Mouse (Mus musculus): ENCODE data around the gene Arhgap44. TPM values are rescaled to one million over a fixed set of nuclear protein-coding genes. Genes with fewer than 3 reads are reported as not detected.

The Arhgap44 gene
- polyA plus RNA-seq, 1 experiment from 2014 or later: 2.1 TPM

DNA sequence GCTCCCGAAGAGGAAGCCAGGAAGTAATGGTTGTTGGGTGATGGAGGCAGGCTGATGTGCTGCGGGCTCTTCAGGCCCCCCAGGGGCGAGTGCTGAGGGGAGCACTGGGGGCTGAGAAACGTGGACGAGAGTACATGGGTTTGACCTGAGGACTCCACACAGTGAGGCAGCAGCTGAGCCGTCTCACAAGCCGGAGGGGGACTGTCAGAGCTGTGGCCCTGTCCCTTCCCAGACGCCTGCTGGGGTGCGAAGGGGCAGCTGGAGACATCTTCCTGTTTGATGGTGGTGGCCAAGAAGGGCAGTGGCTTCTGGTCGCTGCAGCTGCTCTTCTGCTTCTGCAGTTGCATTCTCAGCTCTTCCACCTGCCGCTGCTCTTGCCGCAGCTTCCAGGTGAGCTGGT is 24.2 kb upstream of the Arhgap44 start:
- no peak overlapping the region for H3K4me3 ChIP-seq (ENCODE audit: low read depth, low read length)
- no peak overlapping the region for H3K9ac ChIP-seq (ENCODE audit: low read depth, low read length)
- no peak overlapping the region for H3K27ac ChIP-seq (ENCODE audit: low read depth, low read length)
- H3K9me3 ChIP-seq (ENCODE audit: control insufficient read depth, low read length): no peaks in the 10 kb centered on the region
- no peaks in the 10 kb centered on the region for H3K36me3 ChIP-seq (ENCODE audit: control insufficient read depth, insufficient read depth, low read length)
- H3K4me1 ChIP-seq (replicated peaks; ENCODE audit: control insufficient read depth, insufficient read depth, low read length): no peaks in the 10 kb centered on the region
- ATAC-seq (replicated peaks; ENCODE audit: low FRiP score) (no peak), DNase-seq (ENCODE audit: low spot score) (no peak)
- H3K27me3 ChIP-seq (replicated peaks; ENCODE audit: control insufficient read depth, insufficient read depth, low read length): no peaks in the 10 kb centered on the region
- WGBS: 70% methylated on average over 11 of the region's 12 CpGs
- H3K4me2 ChIP-seq: no peak overlapping the region

DNA sequence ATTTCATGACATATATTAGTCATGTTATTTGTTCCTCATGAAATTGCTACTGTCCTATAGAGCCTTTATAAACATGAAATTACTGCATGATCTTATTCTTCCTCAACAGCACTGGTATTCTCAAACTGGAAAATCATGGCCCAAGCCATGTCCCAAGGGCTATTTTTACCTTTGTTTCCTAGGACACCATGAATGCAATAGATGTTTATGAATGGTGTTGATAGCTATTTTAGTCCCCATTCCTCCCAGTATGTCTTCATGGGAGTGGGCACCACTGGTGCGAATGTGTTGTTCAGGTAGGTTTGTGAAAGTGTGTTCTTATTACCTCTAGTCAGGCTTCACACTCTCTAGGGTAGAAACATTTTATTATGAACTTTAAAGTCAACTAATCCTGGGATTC is 22.4 kb upstream of the Arhgap44 start:
- Histone ChIP-seq H3K36me3 (ENCODE audit: control insufficient read depth, insufficient read depth, low read length) (no peaks in the 10 kb centered on the region), H3K27ac (ENCODE audit: low read depth, low read length) (no peak overlapping the region), H3K4me3 (ENCODE audit: low read depth, low read length) (no peak overlapping the region), H3K9me3 (ENCODE audit: control insufficient read depth, low read length) (no peaks in the 10 kb centered on the region), H3K9ac (ENCODE audit: low read depth, low read length) (no peak overlapping the region), H3K4me1 (replicated peaks; ENCODE audit: control insufficient read depth, insufficient read depth, low read length) (no peaks in the 10 kb centered on the region), H3K4me2 (no peak overlapping the region), H3K27me3 (replicated peaks; ENCODE audit: control insufficient read depth, insufficient read depth, low read length) (no peaks in the 10 kb centered on the region)
- no peak for ATAC-seq (replicated peaks; ENCODE audit: low FRiP score)
- DNase-seq (ENCODE audit: low spot score): no peak
- 91% methylated on average over 1 of the region's 1 CpGs for WGBS

DNA sequence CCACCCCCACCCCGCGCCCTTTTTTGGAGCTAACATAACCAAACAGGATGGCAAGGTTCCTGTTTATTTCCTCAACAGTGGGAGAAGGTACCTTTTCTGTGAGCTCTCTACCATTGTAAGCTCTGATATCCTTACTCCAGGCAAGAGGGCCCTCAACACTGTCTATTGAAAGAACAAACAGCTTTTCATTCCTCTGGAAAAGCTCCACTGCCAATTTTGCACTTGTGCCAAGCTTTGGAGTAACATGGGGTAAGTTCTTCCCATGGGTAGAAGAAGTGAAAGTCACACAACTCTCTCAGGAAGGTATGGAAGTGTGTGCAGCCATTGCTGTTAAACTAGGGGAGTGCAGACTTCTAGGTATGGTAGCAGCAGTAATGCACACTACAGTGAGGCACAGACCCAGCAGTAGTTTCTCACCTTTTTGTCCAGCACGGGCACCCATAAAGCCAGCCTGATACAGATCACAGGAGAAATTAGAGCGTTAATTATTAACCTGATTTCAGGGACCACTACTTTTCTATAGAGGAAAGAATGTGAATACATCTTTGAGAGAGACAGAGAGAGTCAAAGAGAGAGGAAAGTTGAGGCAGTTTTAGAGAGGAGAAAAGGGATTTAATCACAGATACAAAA is 7.5 kb upstream of the Arhgap44 start:
- ATAC-seq (replicated peaks; ENCODE audit: low FRiP score) (no peak), DNase-seq (ENCODE audit: low spot score) (no peak)
- no peaks in the 10 kb centered on the region for H3K27me3 ChIP-seq (replicated peaks; ENCODE audit: control insufficient read depth, insufficient read depth, low read length)
- no peak overlapping the region for H3K4me2 ChIP-seq
- H3K9ac ChIP-seq (ENCODE audit: low read depth, low read length): no peak overlapping the region
- no peak overlapping the region for H3K4me3 ChIP-seq (ENCODE audit: low read depth, low read length)
- no peaks in the 10 kb centered on the region for H3K36me3 ChIP-seq (ENCODE audit: control insufficient read depth, insufficient read depth, low read length)
- H3K9me3 ChIP-seq (ENCODE audit: control insufficient read depth, low read length): no peaks in the 10 kb centered on the region
- H3K4me1 ChIP-seq (replicated peaks; ENCODE audit: control insufficient read depth, insufficient read depth, low read length): no peaks in the 10 kb centered on the region
- WGBS: 74% methylated on average over 4 of the region's 4 CpGs
- H3K27ac ChIP-seq (ENCODE audit: low read depth, low read length): no peak overlapping the region

DNA sequence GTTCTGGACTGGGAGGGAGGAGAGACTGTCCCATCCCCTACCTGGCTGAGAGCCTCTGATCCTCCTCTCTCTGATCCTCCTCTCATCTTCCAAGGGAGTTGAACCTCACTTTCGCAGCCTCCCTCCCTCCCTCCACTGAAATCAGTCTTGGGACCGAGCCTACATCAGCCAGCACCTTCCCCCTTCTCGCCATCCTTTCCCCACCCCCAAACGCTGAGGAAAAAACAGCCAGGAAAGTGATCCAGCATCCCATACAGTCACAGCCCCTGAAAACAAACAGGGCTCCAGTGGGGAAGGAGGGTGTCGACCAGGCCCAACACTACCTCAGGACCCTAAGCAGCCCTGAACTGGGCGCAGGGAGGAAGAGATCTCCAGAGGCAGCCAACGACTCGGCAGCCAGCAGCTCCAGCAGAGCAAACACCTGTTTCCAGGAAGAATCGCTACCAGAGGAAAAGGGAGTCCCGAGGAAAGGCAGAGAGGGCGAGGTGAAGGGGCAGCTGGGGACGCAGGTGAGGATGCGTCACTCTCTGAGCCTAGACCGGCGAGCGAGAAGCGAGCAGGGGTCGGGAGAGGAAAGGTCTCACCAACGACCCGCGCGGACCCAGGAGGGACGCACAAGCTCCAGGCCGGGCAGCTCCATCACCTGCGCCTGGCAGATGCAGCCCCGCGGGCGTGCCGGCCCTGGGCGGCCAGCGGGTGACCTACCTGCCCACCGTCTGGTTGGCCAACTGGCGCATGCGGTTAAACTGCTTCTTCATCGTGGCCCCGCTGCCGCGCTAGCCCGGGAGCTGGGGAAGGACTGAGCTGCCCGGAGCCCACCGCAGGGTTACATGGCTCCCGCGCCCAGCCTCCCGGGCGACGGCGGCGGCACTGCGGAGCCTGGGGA is 637 bp downstream of the Arhgap44 start:
- H3K27ac ChIP-seq (ENCODE audit: low read depth, low read length): no peak overlapping the region
- H3K36me3 ChIP-seq (ENCODE audit: control insufficient read depth, insufficient read depth, low read length): no peaks in the 10 kb centered on the region
- 2% methylated on average over 42 of the region's 49 CpGs for WGBS
- H3K9ac ChIP-seq (ENCODE audit: low read depth, low read length): peak overlapping the region; percentile 15
- H3K4me3 ChIP-seq (ENCODE audit: low read depth, low read length): peak overlapping the region; percentile 56
- ATAC-seq (replicated peaks; ENCODE audit: low FRiP score) (peak; percentile 39; the same call in 1 of the 2 replicates), DNase-seq (ENCODE audit: low spot score) (peak; percentile 42)
- H3K4me2 ChIP-seq: peak overlapping the region; percentile 83
- H3K27me3 ChIP-seq (replicated peaks; ENCODE audit: control insufficient read depth, insufficient read depth, low read length): peaks cover 26% of the 10 kb centered on the region
- H3K4me1 ChIP-seq (replicated peaks; ENCODE audit: control insufficient read depth, insufficient read depth, low read length): no peaks in the 10 kb centered on the region
- H3K9me3 ChIP-seq (ENCODE audit: control insufficient read depth, low read length): no peaks in the 10 kb centered on the region

DNA sequence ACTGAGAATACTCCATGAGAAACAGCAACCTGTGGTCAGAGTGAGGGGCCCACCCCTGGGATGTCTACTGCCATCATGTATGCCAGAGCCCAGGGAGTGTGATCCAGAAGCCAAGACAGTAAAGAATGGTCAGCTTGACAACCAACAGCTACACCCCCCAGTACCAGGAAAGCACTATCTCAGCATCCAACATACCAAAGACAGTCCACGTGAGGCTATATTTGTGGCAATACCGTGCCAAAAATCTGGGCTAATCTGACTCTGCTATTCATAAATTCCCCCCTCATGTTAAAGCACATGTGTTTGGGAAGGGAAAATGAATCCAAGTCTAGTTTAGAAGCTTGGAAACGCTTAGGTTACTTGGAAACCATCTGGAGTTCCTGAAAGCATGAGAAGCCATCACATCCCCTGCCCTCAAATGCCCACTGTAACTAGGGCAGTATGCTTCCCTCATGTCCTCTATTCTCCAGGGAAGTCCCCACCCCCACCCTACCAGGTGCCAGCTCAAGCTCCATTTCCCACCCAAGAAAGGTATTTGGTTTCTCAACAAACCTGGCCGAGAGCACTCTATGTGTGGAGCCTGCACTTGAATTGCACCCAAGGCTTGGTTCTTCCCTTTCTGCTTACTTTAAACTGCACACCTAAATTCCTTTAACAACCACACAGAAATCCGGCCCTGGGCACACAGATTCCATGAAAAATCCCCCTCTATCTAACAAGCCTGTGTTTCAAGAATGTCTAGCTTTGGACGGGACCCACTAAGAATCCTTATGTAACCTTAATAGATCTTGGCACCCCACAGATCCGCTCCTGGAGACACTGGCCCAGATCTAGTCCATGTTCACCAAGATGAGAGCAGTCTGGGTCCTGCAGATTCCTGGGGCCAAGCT is 1.5 kb downstream of the Arhgap44 start:
- Histone ChIP-seq H3K36me3 (ENCODE audit: control insufficient read depth, insufficient read depth, low read length) (no peaks in the 10 kb centered on the region), H3K9me3 (ENCODE audit: control insufficient read depth, low read length) (no peaks in the 10 kb centered on the region), H3K4me3 (ENCODE audit: low read depth, low read length) (no peak overlapping the region), H3K4me1 (replicated peaks; ENCODE audit: control insufficient read depth, insufficient read depth, low read length) (no peaks in the 10 kb centered on the region), H3K27me3 (replicated peaks; ENCODE audit: control insufficient read depth, insufficient read depth, low read length) (peaks cover 26% of the 10 kb centered on the region), H3K4me2 (no peak overlapping the region), H3K27ac (ENCODE audit: low read depth, low read length) (no peak overlapping the region), H3K9ac (ENCODE audit: low read depth, low read length) (no peak overlapping the region)
- ATAC-seq (replicated peaks; ENCODE audit: low FRiP score) (no peak), DNase-seq (ENCODE audit: low spot score) (no peak)
- WGBS: 60% methylated on average over 7 of the region's 7 CpGs

DNA sequence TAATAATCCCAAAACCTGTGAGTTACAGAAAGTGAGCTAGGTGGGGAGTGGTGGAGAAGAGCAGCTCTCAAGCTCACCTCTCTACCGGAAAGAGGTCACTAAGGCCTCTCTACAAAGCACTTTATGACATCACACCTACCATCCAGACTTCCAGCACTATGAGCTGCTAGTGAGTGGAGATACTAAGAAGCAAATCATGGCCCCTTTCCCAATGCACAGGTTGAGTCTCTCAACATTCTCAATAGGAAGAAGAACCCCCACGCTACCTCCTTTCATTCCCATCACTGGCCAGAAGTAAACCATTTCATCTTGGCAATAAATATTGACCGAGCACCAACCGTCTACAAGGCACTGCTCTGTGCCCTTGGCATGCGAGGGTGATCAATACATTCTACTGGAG is 3.0 kb downstream of the Arhgap44 start, which contains the start of gene 1700086D15Rik:
Gene 1700086D15Rik (minus strand): TSS at position 101 of the 400 bp plus-strand sequence.
- Histone ChIP-seq H3K4me1 (replicated peaks; ENCODE audit: control insufficient read depth, insufficient read depth, low read length) (no peaks in the 10 kb centered on the region), H3K9ac (ENCODE audit: low read depth, low read length) (no peak within 1 kb of the TSS), H3K27me3 (replicated peaks; ENCODE audit: control insufficient read depth, insufficient read depth, low read length) (peaks cover 26% of the 10 kb centered on the region), H3K27ac (ENCODE audit: low read depth, low read length) (no peak within 1 kb of the TSS), H3K9me3 (ENCODE audit: control insufficient read depth, low read length) (no peaks in the 10 kb centered on the region), H3K4me2 (no peak within 1 kb of the TSS), H3K36me3 (ENCODE audit: control insufficient read depth, insufficient read depth, low read length) (no peaks in the 10 kb centered on the region), H3K4me3 (ENCODE audit: low read depth, low read length) (no peak within 1 kb of the TSS)
- WGBS: 83% methylated on average over 5 of the region's 5 CpGs
- no peak for DNase-seq (ENCODE audit: low spot score)
- ATAC-seq (replicated peaks; ENCODE audit: low FRiP score): no peak

DNA sequence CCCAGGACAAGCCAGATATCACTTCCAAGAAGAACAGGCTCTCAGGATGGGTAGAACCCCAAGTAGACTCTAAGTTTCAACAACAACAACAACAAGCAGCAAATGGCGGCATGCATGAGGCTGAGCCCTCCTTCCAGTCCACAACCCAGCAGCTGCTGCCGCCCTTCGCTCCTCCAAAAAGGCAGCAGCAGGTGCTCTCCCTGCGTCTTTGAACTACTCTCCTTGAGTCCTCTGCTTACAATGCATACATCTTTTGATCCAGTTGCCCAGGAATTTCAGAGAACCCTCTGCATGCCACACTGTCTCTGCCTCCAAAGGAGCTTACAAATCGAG is 4.1 kb downstream of the Arhgap44 start:
- H3K27me3 ChIP-seq (replicated peaks; ENCODE audit: control insufficient read depth, insufficient read depth, low read length): peaks cover 26% of the 10 kb centered on the region
- H3K27ac ChIP-seq (ENCODE audit: low read depth, low read length): no peak overlapping the region
- ATAC-seq (replicated peaks; ENCODE audit: low FRiP score) (no peak), DNase-seq (ENCODE audit: low spot score) (no peak)
- H3K4me1 ChIP-seq (replicated peaks; ENCODE audit: control insufficient read depth, insufficient read depth, low read length): no peaks in the 10 kb centered on the region
- H3K9ac ChIP-seq (ENCODE audit: low read depth, low read length): no peak overlapping the region
- 88% methylated on average over 5 of the region's 5 CpGs for whole genome bisulfite sequencing
- H3K36me3 ChIP-seq (ENCODE audit: control insufficient read depth, insufficient read depth, low read length): no peaks in the 10 kb centered on the region
- H3K9me3 ChIP-seq (ENCODE audit: control insufficient read depth, low read length): no peaks in the 10 kb centered on the region
- H3K4me3 ChIP-seq (ENCODE audit: low read depth, low read length): no peak overlapping the region
- H3K4me2 ChIP-seq: no peak overlapping the region

DNA sequence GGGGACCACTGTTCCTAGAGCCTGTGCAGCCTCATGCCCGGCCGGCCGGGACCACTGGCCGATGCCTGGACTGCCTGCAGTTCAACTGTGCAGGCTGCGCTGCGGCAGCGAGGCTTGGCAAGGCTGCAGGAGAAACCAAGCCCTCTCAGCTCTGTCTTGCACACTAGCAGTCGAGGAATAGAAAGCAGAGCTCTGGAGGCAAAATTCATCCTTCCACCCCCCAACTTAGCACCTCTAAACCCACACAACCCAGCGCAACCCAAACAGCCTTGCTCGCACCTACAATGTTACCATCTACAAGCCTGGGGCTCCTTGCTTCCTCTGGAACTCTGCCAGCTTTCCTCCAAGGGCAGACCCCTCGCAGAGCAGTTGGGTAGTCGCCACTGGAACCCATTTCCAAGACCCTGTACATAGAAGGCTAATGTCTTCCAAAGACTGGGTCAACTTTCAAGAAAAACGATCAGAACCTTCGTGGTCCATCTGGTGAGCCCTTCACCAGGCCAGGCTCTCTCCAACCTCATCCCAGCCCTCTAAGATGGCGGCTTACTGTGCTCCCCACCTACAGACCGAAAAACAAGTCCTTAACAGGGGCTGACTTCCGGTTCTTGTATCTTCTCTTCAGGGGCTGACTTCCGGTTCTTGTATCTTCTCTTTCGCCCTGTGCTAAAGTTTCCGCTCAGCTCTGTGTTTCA is 4.6 kb downstream of the Arhgap44 start:
- ATAC-seq (replicated peaks; ENCODE audit: low FRiP score): no peak
- Histone ChIP-seq H3K9me3 (ENCODE audit: control insufficient read depth, low read length) (no peaks in the 10 kb centered on the region), H3K27me3 (replicated peaks; ENCODE audit: control insufficient read depth, insufficient read depth, low read length) (peaks cover 23% of the 10 kb centered on the region), H3K27ac (ENCODE audit: low read depth, low read length) (no peak overlapping the region), H3K9ac (ENCODE audit: low read depth, low read length) (no peak overlapping the region), H3K36me3 (ENCODE audit: control insufficient read depth, insufficient read depth, low read length) (no peaks in the 10 kb centered on the region), H3K4me1 (replicated peaks; ENCODE audit: control insufficient read depth, insufficient read depth, low read length) (no peaks in the 10 kb centered on the region), H3K4me3 (ENCODE audit: low read depth, low read length) (no peak overlapping the region), H3K4me2 (no peak overlapping the region)
- WGBS: 85% methylated on average over 20 of the region's 20 CpGs
- no peak for DNase-seq (ENCODE audit: low spot score)
